Mouse (Mus musculus) CH12.LX (cell line): ENCODE data around the gene Slc29a4. TPM values are rescaled to one million over a fixed set of nuclear protein-coding genes. Genes with fewer than 3 reads are reported as not detected.

ENCODE experiments used
- DNase-seq: peaks from one replicate; pipeline ENCODE4 v3.0.0-alpha.2; 2013; ENCODE audit errors: extremely low read depth
- H3K27ac ChIP-seq: 2 replicates; pipeline ENCODE4 v1.5.1; 2012; ENCODE audit warnings: low read depth, mild to moderate bottlenecking, control low read depth, moderate library complexity; ENCODE audit not compliant: insufficient read depth
- H3K27me3 ChIP-seq: replicated peaks from 2 replicates; pipeline ENCODE3; 2012; ENCODE audit warnings: inconsistent platforms
- H3K36me3 ChIP-seq, 2 experiments: replicated peaks in 1 of 2; 2 replicates each; pipeline versions ENCODE3 to v1.6.1; 2012; ENCODE audit warnings: inconsistent platforms in 1 of 2, low read length in 1 of 2, mild to moderate bottlenecking in 1 of 2, mixed read lengths in 1 of 2, moderate library complexity in 1 of 2; ENCODE audit not compliant: control insufficient read depth in 1 of 2, insufficient read depth in 1 of 2
- H3K4me1 ChIP-seq, 2 experiments: 2 replicates each; pipeline ENCODE4 v1.6.1; 2012; ENCODE audit warnings: inconsistent platforms in 1 of 2, moderate library complexity in 1 of 2; ENCODE audit not compliant: insufficient read depth in 2 of 2, control insufficient read depth in 1 of 2
- H3K4me2 ChIP-seq: 2 replicates; pipeline ENCODE4 v1.6.1; 2012; ENCODE audit warnings: low read depth, mild to moderate bottlenecking, control low read depth; ENCODE audit not compliant: poor library complexity, insufficient read depth, severe bottlenecking
- H3K4me3 ChIP-seq, 3 experiments: fragments of 150-350 bp in 1 of 3; sonication (generic) in 1 of 3; replicated peaks in 1 of 3; 2 replicates each; pipeline versions ENCODE3 to v1.5.1; 2011 to 2012; ENCODE audit warnings: low read depth in 2 of 3, low read length in 2 of 3, mild to moderate bottlenecking in 2 of 3, moderate library complexity in 2 of 3, control low read depth in 1 of 3, improper control_type of control experiment in 1 of 3, inconsistent platforms in 1 of 3, mixed read lengths in 1 of 3; ENCODE audit not compliant: poor library complexity in 1 of 3
- H3K79me2 ChIP-seq: replicated peaks from 2 replicates; pipeline ENCODE4 v1.6.1; 2012; ENCODE audit warnings: mild to moderate bottlenecking, moderate library complexity; ENCODE audit not compliant: control insufficient read depth, poor library complexity, insufficient read depth, severe bottlenecking; ENCODE audit errors: extremely low read depth
- H3K9ac ChIP-seq: 2 replicates; pipeline ENCODE4 v1.6.1; 2012; ENCODE audit warnings: low read depth, mild to moderate bottlenecking, control low read depth, moderate library complexity; ENCODE audit not compliant: insufficient read depth
- H3K9me3 ChIP-seq: replicated peaks from 2 replicates; pipeline ENCODE3; 2012; ENCODE audit warnings: low read length, inconsistent platforms, mixed read lengths
- BHLHE40 ChIP-seq: IDR thresholded peaks from 2 replicates; pipeline ENCODE4 v1.6.1; 2011; ENCODE audit warnings: mild to moderate bottlenecking, low read depth, low read length, improper control_type of control experiment
- CHD2 ChIP-seq: IDR thresholded peaks from 2 replicates; pipeline ENCODE4 v1.6.1; 2011; ENCODE audit warnings: low read length, improper control_type of control experiment
- ELF1 ChIP-seq: IDR thresholded peaks from 2 replicates; pipeline ENCODE4 v1.6.1; 2014; ENCODE audit warnings: low read depth, mild to moderate bottlenecking, inconsistent platforms, low read length, improper control_type of control experiment
- EP300 ChIP-seq: IDR thresholded peaks from 2 replicates; pipeline ENCODE4 v1.6.1; 2011; ENCODE audit warnings: low read length, improper control_type of control experiment
- HCFC1 ChIP-seq: IDR thresholded peaks from 2 replicates; pipeline ENCODE4 v1.6.1; 2012; ENCODE audit warnings: low read depth, mild to moderate bottlenecking, inconsistent platforms, low read length, improper control_type of control experiment
- IRF4 ChIP-seq: IDR thresholded peaks from 2 replicates; pipeline ENCODE4 v1.6.1; 2014; ENCODE audit warnings: low read depth, mild to moderate bottlenecking, inconsistent platforms, low read length, improper control_type of control experiment
- JUN ChIP-seq: IDR thresholded peaks from 2 replicates; pipeline ENCODE4 v1.6.1; 2011; ENCODE audit warnings: low read depth, mild to moderate bottlenecking, low read length, improper control_type of control experiment, moderate library complexity; ENCODE audit not compliant: insufficient read depth
- MAFK ChIP-seq: IDR thresholded peaks from 2 replicates; pipeline ENCODE4 v1.6.1; 2011; ENCODE audit warnings: low read length, improper control_type of control experiment; ENCODE audit not compliant: insufficient replicate concordance
- MAX ChIP-seq: IDR thresholded peaks from 2 replicates; pipeline ENCODE4 v1.6.1; 2011; ENCODE audit warnings: low read length, improper control_type of control experiment
- MAZ ChIP-seq: IDR thresholded peaks from 2 replicates; pipeline ENCODE4 v1.6.1; 2012; ENCODE audit warnings: low read depth, mild to moderate bottlenecking, inconsistent platforms, low read length, improper control_type of control experiment, moderate library complexity
- MXI1 ChIP-seq: IDR thresholded peaks from 2 replicates; pipeline ENCODE4 v1.6.1; 2011; ENCODE audit warnings: mild to moderate bottlenecking, low read depth, low read length, improper control_type of control experiment
- NRF1 ChIP-seq: IDR thresholded peaks from 2 replicates; pipeline ENCODE4 v1.6.1; 2014; ENCODE audit warnings: low read depth, mild to moderate bottlenecking, inconsistent platforms, low read length, improper control_type of control experiment, moderate library complexity
- PAX5 ChIP-seq: IDR thresholded peaks from 2 replicates; pipeline ENCODE4 v1.6.1; 2012; ENCODE audit warnings: low read length, inconsistent platforms, mixed read lengths
- POLR2A ChIP-seq: IDR thresholded peaks from 2 replicates; pipeline ENCODE4 v1.6.1; 2011; ENCODE audit warnings: low read depth, mild to moderate bottlenecking, improper control_type of control experiment, low read length
- RAD21 ChIP-seq: IDR thresholded peaks from 2 replicates; pipeline ENCODE4 v1.6.1; 2011; ENCODE audit warnings: low read depth, mild to moderate bottlenecking, low read length, improper control_type of control experiment, moderate library complexity
- RCOR1 ChIP-seq: conservative IDR thresholded peaks from 2 replicates; pipeline ENCODE4 v1.6.1; 2012; ENCODE audit warnings: low read depth, mild to moderate bottlenecking, inconsistent platforms, low read length, improper control_type of control experiment
- TBP ChIP-seq: conservative IDR thresholded peaks from 2 replicates; pipeline ENCODE4 v1.6.1; 2011; ENCODE audit warnings: low read depth, low read length, improper control_type of control experiment
- TCF12 ChIP-seq: IDR thresholded peaks from 2 replicates; pipeline ENCODE4 v1.6.1; 2014; ENCODE audit warnings: low read depth, mild to moderate bottlenecking, inconsistent platforms, low read length, improper control_type of control experiment
- UBTF ChIP-seq: IDR thresholded peaks from 2 replicates; pipeline ENCODE4 v1.6.1; 2012; ENCODE audit warnings: low read depth, mild to moderate bottlenecking, inconsistent platforms, low read length, improper control_type of control experiment, moderate library complexity
- USF1 ChIP-seq: IDR thresholded peaks from 2 replicates; pipeline ENCODE4 v1.6.1; 2014; ENCODE audit warnings: low read depth, mild to moderate bottlenecking, inconsistent platforms, low read length, improper control_type of control experiment
- dilution Hi-C: fragments of 300-500 bp; cut with MboI; formaldehyde crosslinking; loops from 2 replicates; pipeline ENCODE4 v1.14.3; 2020; ENCODE audit warnings: low sequenced_read_pairs; ENCODE audit not compliant: extremely low pct_unique_long_range_greater_than_20kb, extremely low pct_ligation_motif_present
- in situ Hi-C: fragments of 300-500 bp; cut with MboI; formaldehyde crosslinking; loops from 3 replicates; pipeline ENCODE4 v1.14.3; 2019; ENCODE audit warnings: low sequenced_read_pairs, low pct_ligation_motif_present, low pct_unique_long_range_greater_than_20kb, mixed read lengths
- polyA plus RNA-seq: library from polyadenylated mRNA; unstranded; fragments of >175 nt; gene quantifications from 2 replicates; pipeline ENCODE4 v1.2.1, GENCODE M21; 2012; ENCODE audit warnings: low read depth; ENCODE audit not compliant: insufficient read length
- total RNA-seq, 2 experiments: library from RNA; depleted of rRNA; stranded (reverse); fragments of 300-350 nt in 1 of 2; fragments of >200 nt in 1 of 2; gene quantifications; 2 replicates each; pipeline ENCODE4 v1.2.3; 2012 to 2014

The Slc29a4 gene
- total and polyA plus RNA-seq, 3 experiments, result not detected

DNA sequence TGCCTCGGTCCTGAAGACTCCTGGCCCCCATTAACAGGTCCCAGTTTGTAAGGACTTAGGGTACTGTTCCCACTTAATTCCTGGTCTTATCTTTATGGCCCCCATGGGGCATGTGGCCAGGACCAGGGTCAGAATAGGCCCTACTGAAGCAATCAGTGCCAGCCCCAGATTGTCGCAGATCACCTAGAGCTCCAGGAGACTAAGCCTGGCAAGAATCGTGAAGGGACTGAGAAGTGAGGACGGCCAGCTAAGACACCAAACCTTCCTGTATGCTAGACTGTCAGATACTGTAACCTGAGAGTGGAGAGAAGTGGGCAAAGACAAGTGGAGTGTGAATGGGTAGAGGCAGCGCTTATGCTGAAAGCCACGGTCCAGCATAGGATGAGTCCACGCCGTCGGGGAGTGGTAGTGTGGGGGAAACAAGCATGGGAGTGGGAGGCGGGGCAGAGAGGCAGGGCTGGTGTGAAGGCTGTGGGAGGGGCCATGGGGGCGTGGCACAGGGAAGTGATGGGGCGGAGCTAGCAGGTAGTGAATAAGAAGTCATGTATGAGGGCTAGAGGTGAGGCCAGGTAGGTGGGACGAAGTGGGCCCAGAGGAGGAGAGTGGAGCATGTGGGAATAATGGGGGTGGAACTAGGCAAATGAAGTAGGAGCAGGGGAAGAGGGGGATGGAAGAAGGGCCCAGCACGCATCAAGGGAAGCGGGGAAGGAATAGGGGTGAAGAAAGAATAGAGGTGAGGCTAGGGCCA, 8.7 kb downstream of the Slc29a4 start:
- Histone ChIP-seq H3K79me2 (no peaks in the 10 kb centered on the region), H3K4me1 (peaks cover 0 to 3% of the 10 kb centered on the region in 2 experiments; a peak in 2 of 4 replicates), H3K4me2 (no peak overlapping the region), H3K36me3 (no peaks in the 10 kb centered on the region), H3K4me3 (no peak overlapping the region), H3K27ac (no peak overlapping the region), H3K9me3 (peaks cover 5% of the 10 kb centered on the region), H3K27me3 (peaks cover 67% of the 10 kb centered on the region)
- DNase-seq, result no peak
- dilution Hi-C loops (no loop called here), in situ Hi-C loops (loop anchor here (25.0 kb wide), 1 partner anchor 114 kb away; no protein-coding TSS in a partner anchor)
- TF ChIP-seq UBTF (no peak), CHD2 (no peak), ELF1 (no peak), TCF12 (no peak), MXI1 (no peak), EP300 (no peak), IRF4 (no peak), NRF1 (no peak), HCFC1 (no peak), USF1 (no peak), POLR2A (no peak), RCOR1 (no peak), BHLHE40 (no peak), MAZ (no peak), TBP (no peak), MAX (no peak)
- TF ChIP-seq, all 38 proteins: peak for 0
- H3K9ac ChIP-seq, result no peak overlapping the region

DNA sequence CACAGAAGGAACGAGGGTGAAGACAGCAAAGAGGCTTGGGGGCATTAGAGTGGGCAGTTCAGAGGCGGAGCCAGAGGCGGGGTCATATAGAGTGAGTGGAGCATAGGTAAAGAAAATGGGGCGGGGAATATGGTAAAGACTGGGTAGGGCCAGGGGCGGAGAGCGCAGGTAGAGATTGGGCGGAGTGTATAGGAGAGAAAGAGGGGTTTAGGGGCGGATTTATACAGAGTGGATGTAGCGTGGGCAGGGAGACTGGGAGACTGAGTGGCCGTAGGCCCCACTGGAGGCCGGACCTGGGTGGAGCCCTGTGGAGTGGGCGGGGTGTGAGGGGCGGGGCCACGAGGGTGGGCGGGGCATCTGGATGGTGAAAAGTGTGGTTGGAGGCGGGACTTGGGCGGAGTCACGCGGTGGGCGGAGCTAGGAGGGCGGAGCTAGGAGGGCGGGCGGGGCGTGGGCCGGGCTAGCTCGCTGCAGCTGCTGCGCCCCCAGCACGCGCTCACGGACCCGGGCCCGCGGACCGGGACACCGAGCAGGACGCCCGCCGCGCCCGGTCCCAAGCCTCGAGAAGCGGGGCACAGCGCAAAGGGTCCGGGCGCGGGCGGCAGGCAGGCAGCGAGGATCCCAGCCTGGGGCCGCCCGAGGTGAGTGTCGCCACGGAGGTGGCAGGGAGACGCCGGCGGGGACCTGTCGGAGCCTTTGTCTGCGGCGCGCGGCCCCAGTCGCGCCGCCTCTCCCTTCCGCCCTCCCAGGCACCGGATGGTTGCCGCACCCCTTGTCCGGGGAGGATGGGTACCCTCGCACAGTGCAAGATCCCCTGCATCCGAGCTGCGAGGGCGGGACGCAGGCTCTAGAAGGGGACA, 9.6 kb downstream of the Slc29a4 start:
- dilution Hi-C loops, result no loop called here

More for the DNA sequence above, 9.6 kb downstream of the Slc29a4 start:
- Histone ChIP-seq H3K9me3 (peaks cover 5% of the 10 kb centered on the region), H3K4me3 (no peak overlapping the region), H3K9ac (no peak overlapping the region)
- TF ChIP-seq RAD21, result no peak
- no peak for TF ChIP-seq MAFK
- no peak for TF ChIP-seq PAX5
- TF ChIP-seq JUN, result no peak
- TF ChIP-seq EP300, result no peak
- no peak for TF ChIP-seq RCOR1
- no peak for TF ChIP-seq IRF4
- TF ChIP-seq, all 38 proteins: peak for 0
- H3K4me1 ChIP-seq, result peaks cover 0 to 3% of the 10 kb centered on the region in 2 experiments; a peak in 2 of 4 replicates
- in situ Hi-C loops, result loop anchor here (25.0 kb wide), 1 partner anchor 115 kb away; no protein-coding TSS in a partner anchor
- DNase-seq, result no peak
- no peak overlapping the region for H3K4me2 ChIP-seq
- no peaks in the 10 kb centered on the region for H3K79me2 ChIP-seq
- H3K27ac ChIP-seq, result no peak overlapping the region
- peaks cover 62% of the 10 kb centered on the region for H3K27me3 ChIP-seq
- no peaks in the 10 kb centered on the region for H3K36me3 ChIP-seq
